Mouse (Mus musculus) megakaryocyte, embryonic 14.5 days (primary cell): Measurements from ENCODE around the gene Zfp639.

Source experiments
- FLI1 ChIP-seq: IDR thresholded peaks from 2 replicates; pipeline ENCODE4 v1.6.1; 2012; ENCODE audit warnings: low read length, inconsistent platforms, mixed read lengths
- GATA1 ChIP-seq: IDR thresholded peaks from 3 replicates; pipeline ENCODE4 v1.6.1; 2012; ENCODE audit warnings: mixed read lengths, low read length, inconsistent platforms, borderline replicate concordance

- TF ChIP-seq GATA1 (no peak), FLI1 (no peak)
These were observed 3.5 kb upstream of the Zfp639 start for GRCm38 (mm10) chr3:32506366-32507225.
